Mouse (Mus musculus): Measurements from ENCODE around the gene Smarca5.

Smarca5 gene

DNA sequence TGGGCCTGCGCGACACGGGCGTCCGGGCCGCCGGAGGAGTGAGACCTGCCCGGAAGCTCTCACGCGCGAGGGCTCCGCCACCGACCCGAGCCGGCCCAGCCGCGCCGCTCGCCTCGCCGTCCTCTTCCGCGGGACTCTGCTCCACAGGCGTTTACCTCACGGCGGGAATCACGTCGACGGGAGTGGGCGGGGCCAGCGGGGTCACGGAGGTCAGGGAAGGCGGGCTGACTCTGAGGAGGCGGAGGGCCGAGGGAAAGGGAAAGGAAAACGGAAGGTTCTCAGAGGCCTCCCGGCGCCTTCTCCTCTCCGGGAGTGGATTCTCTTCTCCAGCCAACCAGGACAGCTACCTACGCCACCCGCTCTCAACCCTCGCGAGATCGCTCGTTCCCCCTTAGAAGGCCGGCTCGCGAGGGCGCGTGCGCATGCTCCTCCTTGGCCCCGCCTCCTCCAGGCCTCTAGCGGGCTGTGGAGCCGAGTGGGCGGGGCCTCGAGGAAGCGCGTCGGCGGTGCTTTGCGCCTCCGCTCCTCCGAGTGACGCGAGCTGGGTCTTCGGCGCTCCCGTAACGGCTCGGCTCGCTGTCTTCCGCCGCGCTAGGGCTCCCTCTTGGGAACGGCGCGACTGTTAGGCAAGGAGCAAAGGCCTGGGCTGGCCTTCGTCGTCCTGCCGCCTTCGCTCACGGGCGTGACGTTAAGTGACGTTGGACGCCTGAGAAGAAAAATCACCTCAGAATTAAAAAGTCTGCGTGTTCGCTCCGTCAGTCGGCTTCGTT, at the start of gene Smarca5:
Gene Smarca5 (minus strand): TSS at position 343 of the 770 bp plus-strand sequence.
- peak; percentile 81 for DNase-seq (ENCODE audit: low read depth, low spot score)

DNA sequence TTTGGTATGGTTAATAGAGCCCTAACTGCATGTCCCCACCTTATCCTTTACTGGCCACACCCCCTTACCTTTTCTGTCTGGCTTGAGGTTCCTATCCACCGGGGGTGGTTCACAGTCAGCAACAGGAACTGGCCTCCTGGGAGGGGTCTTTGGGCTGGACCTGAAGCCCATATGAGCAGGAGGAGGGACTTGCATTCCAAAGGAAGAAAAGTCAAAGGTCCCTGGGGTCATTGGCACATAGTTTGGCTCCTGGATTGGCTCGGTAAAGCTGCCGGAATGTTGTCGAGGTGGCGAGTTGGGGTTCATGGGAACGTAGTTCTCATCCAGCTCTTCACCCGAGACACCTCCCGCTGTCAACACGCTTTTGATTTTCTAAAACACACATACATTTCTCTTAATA, 45.3 kb upstream of the Smarca5 start:
- DNase-seq (ENCODE audit: low read depth, low spot score) = no peak

DNA sequence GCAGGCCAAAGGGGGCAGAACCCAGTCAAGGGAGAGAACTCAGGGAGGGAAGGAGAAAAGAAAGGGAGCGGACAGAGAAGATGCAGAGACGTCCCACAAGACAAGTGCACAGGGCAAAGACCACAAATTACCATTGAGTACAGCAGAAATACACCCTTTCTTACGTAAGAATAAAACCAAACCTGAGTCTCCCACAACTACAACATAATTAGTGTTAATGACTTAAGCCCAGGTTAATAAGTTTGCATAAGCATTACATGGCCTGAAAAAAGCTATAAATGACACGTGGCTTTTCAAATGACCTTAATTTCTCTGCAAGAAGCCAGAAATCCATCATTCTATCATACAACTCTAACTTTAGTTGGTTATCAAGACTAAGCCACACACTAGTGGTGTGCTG, 44.0 kb upstream of the Smarca5 start:
- no peak for DNase-seq (ENCODE audit: low read depth, low spot score)

- no peak for DNase-seq (ENCODE audit: low read depth, low spot score)
Observed at GRCm38 (mm10) chr8:80781338-80781737, 42.0 kb upstream of the Smarca5 start.

DNA sequence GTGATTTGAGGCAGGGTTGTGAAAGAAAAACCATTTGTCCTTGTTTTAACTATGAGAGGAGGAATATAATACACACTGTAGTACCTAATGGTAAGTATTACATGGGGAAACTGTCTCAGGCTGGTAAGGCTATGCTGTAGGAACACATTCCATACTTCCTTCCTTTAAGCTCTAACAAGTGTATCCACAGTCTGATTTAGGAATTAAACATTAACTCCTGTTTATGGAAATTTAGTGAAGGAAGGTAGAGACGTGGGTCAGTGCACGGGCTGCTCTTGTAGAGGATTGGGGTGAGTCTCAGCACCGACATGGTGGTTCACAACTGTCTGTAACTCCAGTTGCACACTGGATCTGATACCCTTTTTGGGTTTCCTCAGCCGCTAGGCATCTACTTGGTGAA, 41.0 kb upstream of the Smarca5 start:
- DNase-seq (ENCODE audit: low read depth, low spot score) = no peak

GRCm38 (mm10) chr8:80776436-80776835, 37.1 kb upstream of the Smarca5 start:
- no peak for DNase-seq (ENCODE audit: low read depth, low spot score)

DNA sequence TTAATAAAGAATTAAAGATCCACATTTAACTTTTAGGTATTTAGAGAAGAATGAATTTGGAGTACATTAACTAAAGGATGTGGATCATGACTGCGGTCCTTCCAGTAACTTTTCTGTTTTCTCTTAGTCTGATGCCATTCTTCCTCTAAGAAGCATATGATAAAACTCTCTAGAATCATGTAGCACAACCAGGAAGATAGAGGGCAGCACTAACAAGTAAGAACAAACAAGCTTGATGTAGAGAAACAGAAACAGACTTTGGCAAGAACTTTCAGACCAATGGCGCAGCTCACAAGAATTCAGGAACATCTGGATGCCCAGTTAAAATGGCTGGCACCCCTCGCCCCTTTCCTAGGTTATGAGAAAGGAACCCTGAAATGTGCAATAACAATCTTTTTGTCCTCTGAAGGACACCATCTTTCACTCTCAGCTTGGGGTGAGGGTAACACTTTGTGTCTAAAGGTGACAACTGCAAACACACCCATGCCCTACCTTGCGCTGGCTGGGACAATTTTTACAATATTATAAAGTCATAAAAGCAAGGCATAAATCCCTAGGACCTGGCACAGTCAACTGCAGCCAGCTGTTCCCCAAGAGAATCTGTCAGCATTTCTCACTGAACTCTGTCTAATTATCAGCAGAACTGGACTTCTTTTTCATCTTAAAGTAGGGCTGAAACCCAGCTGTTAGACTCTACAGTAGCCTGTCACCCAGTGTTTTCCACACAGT, 33.6 kb upstream of the Smarca5 start:
- DNase-seq (ENCODE audit: low read depth, low spot score) = no peak

GRCm38 (mm10) chr8:80768451-80768850, 29.2 kb upstream of the Smarca5 start:
- DNase-seq (ENCODE audit: low read depth, low spot score) = no peak

DNA sequence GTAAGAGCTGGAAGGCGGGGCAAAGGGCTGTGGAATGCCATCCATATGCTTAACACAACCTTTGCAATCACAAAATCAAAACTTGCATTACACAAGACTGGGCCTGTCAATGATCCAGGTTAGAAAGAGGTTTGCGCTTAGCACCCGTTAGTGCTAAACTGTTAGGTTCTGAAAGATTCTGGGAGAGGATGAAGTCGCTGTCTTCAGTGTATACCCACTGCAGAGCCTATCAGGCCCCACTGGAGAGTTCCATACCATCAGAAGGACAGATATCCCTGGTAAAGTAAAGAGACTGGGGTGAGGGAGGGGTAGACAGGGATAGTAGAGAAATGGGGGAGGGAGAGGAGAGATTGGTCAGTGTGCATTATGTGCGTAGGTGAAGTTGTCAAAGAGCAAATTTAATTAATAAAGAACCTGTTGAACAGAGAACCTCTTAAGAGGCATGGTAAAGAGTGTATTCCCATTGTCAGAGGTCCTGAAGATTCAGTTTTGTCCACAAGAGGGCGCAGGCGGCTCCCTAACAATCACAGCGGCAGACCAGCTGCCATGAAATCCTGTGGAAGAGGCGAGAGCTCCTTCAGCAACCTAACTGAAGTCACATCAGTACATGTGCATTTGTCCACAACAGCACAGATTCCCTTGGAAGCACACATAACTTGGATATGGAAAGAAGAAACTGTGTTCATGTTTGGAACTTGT, 13.9 kb upstream of the Smarca5 start:
- DNase-seq (ENCODE audit: low read depth, low spot score) = peak; percentile 74

- DNase-seq (ENCODE audit: low read depth, low spot score) = no peak
Observed at GRCm38 (mm10) chr8:80752429-80752828, 13.1 kb upstream of the Smarca5 start.

- DNase-seq (ENCODE audit: low read depth, low spot score) = no peak
Observed at GRCm38 (mm10) chr8:80749091-80749490, 9.8 kb upstream of the Smarca5 start.

GRCm38 (mm10) chr8:80739932-80740331, 635 bp upstream of the Smarca5 start:
- DNase-seq (ENCODE audit: low read depth, low spot score) = no peak

- peak; percentile 38 for DNase-seq (ENCODE audit: low read depth, low spot score)
Observed at GRCm38 (mm10) chr8:80738388-80739154, 726 bp downstream of the Smarca5 start.

GRCm38 (mm10) chr8:80738046-80738387, 1.3 kb downstream of the Smarca5 start:
- no peak for DNase-seq (ENCODE audit: low read depth, low spot score)

DNA sequence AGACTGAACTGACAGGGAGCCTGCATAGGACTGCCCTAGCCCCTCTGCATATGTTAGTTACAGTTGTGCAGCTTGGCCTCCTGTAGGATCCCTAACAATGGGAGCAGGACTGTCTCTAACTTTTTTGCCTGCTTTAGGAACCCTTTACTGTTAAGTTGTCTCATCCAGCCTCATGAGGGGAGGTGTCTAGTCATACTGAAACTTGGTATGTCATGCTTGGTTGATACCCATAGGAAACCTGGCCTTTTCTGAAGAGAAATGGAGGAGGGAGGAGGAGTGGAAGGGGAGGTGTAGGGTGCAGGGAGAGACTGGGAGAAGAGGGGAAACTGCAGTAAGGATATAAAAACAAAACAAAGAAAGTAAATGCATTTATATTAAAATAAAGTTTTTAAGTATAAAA, 7.0 kb downstream of the Smarca5 start:
- DNase-seq (ENCODE audit: low read depth, low spot score) = no peak

DNA sequence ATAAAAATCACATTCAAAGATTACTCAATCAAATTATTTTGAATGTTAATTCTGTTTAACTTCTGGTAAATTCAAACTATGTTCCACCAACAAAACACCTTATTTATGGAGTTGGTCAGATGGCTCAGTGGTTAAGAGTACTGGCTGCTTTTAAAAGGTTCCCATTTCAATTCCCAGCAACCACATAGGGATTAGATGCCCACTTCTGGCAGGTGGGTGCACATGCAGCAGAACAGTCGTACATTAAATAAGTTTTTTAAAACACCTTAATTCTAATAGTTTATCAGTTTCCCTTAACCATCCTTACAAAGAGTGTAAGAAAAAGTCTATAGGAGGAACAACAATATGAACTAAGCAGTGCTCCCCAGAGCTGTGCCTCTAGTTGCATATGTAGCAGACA, 24.8 kb downstream of the Smarca5 start:
- no peak for DNase-seq (ENCODE audit: low read depth, low spot score)

DNA sequence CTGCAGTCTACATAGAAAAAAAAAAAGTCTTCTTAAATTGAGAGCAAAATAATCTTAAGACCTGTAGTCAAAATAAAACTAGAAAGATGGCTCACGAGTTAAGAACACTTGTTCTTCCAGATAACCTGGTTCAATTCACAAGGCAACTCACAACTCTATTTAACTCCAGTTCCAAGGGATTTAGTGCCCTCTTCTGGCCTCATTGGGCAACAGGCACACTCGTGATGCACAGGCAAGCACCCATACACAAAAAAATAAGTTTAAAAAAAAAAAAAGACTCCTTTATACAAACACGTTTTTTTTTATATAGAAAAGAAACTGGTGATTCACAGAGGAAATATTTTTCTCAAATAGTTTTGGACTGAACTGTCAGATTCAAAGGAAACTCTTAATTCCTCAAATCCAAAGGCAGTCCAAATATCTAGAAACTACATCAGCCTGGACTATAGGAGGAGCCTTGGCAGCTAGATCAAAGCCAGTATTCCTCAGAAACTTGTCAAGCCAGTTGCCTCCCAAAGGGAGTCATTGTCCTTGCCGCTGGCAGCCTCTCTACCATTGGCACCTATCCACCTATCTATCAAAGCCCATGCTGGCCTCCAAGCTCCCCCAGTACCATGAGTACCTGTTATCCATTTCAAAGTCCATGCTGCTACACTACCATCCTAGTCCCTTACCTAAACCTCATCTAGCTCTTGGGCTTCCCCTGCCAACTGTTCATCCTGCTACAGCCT, 28.5 kb downstream of the Smarca5 start:
- DNase-seq (ENCODE audit: low read depth, low spot score) = no peak

DNA sequence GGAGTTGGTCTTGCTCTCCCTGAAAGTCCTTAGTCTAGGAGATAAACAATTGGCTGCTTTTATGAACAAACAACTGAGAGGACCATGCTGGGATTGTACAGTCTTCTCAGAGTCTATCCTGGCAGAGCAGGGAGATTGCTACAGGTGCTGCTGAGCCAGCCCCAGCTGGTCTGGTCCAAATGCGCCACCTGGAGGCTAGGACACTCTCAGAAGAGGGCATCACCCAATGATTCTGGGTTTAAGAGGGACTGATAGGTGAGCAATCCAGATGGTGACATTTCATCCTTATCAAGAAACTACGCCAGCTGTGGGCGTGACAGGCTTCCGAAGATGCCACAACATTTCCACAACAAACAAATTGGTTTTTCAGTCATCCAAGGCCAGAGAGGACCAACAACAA, 51.2 kb downstream of the Smarca5 start:
- peak; percentile 14 for DNase-seq (ENCODE audit: low read depth, low spot score)

DNA sequence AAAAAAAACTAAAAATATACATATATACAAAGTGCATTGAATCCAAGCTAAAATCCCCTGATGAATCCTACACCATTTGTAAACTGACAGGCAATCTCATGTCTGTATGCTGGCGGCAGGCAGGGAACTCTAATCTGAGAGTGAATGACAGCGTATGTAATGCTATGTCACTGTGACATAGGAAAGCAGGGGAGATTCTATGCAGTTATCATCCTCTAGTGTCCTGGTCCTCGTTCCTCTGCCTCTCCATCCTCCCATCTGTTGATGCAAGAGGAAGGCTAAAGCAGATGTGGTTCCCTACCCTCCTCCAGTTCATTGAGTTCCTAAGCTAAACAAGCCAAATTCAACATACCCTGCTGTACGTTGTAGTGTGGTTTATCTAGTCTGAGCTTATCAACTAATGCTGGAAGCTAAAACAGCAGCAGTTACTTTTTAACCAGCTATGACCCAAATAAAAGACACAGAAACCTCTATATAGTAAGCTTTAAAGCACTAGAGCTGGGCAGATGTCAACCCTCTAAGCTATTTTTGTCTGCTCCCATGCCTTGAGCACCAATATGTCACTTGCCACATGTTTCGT, 55.5 kb downstream of the Smarca5 start:
- DNase-seq (ENCODE audit: low read depth, low spot score) = no peak

DNA sequence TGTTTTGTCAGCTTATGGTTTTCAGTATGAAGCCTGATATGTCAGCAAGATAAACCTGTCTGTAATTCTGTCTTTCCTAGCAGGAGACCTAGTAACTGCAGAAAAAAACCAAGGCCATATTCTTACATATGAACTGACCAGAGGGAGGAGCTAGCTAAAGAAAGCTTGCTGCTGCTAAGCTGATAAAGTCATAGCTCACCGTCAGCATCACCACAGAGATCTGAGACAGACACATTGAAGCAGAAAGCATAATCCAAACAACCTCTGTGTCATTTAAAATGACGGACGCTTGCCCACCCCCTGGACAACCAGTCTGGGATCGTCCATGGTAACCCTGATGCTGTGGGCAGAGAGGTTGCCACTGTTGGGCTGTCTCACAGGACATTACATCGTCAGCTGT, 56.7 kb downstream of the Smarca5 start:
- DNase-seq (ENCODE audit: low read depth, low spot score) = no peak
